Mouse (Mus musculus) left cerebral cortex, postnatal 25 days (tissue): ENCODE results near the gene Efemp2. TPM values are rescaled to one million over a fixed set of nuclear protein-coding genes. Genes with fewer than 3 reads are reported as not detected.
A peak's percentile ranks its signal among the peaks of the same experiment; 100 is the strongest.
"Not testable (repeated sequence)": the region's sequence is repeated elsewhere in the genome, so short reads cannot be mapped to it uniquely, and the experiment has no call there.

Experiments used
- DNase-seq, 2 experiments: peaks; one replicate each; pipeline ENCODE4 v3.0.0; 2022; ENCODE audit warnings: low spot score in 2 of 2, mixed read lengths in 1 of 2
- intact Hi-C: fragments of 180-260 bp; cut with DNase I; formaldehyde crosslinking; loops from one replicate; pipeline ENCODE4 v1.15.1; 2025
- total RNA-seq, 2 experiments: library from RNA; stranded (reverse); gene quantifications; 2 replicates each; pipeline ENCODE4 v1.2.3; 2021

Efemp2 gene
- total RNA-seq, 2 experiments from 2014 or later: 15.2 to 16.4 TPM

GRCm38 (mm10) chr19:5471846-5472245 is 1.9 kb upstream of the Efemp2 start:
- intact Hi-C loops: no loop called here
- no peak for DNase-seq

- DNase-seq: no peak
- intact Hi-C loops: no loop called here
These were observed 897 bp upstream of the Efemp2 start for GRCm38 (mm10) chr19:5472857-5473256.

DNA sequence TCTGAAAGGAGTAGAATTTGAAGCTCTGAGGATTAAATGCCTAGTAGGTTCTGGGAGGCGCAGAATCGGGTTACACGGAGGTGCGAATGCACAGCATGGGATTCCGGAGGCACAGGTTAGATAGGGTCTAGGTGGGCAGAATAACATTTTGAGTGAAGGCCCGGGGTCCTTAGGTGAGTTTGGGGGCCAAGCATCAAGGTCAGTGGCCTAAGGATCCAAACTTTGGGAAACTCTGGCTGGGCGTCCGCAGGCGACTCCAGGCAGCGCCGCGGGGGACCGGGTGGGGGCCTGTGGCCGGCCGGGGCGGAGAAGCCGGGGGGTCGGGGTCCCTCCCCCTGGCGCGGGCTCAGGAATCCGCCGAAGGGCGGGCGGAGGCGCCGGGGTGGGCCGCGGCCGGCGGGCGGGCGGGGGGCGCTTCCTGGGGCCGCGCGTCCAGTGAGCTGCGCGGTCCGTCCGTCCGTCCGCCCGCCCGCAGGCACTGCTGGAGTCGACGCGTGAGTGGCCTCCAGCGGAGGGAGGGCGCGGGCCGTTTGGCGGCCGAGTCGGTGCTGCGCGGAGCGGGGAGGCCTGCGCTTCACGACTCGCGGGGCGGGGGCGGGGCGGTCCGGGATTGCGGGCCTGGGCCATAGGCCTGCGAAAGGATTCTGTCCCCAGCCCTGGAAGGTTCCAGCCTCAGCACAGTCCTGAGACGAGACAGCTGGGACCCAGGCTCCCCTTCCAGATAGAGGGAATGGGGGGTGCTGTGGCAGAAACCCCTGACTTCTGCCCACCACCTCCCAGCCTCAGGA is 721 bp downstream of the Efemp2 start:
- intact Hi-C loops: loop anchor here (2.0 kb wide), 1 partner anchor 14 kb away; the partner anchor contains the start of gene Mus81
- DNase-seq: no peak

DNA sequence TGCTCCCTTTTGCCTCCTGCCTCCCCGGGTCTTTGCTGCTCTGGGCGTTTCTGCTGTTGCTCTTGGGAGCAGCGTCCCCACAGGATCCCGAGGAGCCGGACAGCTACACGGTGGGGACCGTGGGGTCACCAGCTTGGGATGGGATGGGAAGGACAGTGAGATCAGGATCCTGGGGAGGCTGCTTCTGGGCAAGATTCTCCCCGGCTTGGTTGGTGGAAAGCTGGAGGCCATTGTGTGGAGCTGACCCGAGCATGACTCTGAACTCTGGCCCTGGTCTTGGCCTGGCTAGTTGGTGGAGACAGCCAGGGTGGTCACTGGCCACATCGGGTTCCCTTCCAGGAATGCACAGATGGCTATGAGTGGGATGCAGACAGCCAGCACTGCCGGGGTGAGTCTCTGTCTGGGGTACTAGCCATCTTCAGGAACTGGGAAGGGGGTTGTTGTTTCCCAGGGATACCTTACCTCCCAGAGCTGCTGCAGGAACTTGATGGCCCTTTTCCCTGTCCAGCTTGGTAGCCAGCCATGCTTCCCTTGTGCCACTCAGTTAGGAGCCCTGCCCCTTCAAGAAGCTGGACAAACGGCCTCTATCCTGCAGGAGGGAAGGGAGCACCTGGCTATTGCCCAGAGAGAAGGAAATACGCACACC is 1.4 kb downstream of the Efemp2 start:
- intact Hi-C loops: loop anchor here (2.0 kb wide), 1 partner anchor 14 kb away; the partner anchor contains the start of gene Mus81
- no peak for DNase-seq

DNA sequence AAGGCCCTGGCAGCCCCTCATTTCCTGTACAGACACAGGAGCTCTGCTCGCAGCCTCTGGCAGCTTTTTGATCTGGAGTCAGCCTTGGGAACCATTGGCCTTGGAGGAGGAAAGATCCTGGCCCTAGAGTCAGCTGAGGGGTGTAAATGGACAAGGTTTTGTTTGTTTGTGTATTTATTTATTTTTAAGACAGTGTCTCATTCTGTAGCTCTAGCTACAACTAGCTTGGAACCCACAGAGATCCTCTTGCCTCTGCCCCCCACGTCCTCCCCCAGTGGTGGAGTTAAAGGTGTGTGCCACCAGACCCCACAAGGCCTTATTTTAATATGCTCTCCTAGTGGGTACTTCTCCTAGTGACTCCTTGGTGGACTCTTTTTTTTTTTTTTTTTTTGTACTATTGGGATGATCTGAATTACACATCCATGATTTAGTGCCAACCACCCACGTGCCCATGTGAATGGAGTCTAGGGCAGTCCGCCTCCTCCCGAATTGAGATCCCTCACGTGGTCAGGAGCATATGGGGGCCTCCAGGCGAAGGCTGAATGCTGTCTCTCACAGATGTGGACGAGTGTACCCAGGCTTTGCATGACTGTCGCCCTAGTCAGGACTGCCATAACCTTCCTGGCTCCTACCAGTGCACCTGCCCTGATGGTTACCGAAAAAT is 3.4 kb downstream of the Efemp2 start:
- intact Hi-C loops: no loop called here
- DNase-seq: peak in 1 of 2 experiments; percentile 81

DNA sequence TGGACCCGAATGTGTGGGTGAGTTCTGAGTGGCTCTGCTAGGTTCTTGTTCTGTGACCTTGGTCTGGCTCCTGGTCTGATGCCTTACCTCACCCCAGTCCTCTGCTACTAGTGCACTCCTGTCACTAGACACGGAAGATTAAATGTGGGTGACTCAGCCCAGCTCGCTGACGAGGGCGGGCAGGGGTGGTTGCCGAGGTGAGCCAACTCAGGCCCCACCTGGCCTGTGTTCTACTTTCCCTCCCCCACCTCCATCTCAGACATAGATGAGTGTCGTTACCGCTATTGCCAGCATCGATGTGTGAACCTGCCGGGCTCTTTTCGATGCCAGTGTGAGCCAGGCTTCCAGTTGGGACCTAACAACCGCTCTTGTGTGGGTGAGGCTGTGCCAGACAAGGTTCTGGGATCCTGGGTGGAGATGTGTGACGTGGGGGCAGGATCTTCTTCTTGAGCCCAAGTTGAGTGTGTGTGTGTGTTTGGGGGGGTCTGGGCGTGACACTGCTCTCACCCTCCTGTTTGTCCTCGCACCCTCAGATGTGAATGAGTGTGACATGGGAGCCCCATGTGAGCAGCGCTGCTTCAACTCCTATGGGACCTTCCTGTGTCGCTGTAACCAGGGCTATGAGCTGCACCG is 4.0 kb downstream of the Efemp2 start:
- intact Hi-C loops: no loop called here
- DNase-seq: no peak

- DNase-seq: no peak
- intact Hi-C loops: no loop called here
These were observed 6.3 kb downstream of the Efemp2 start for GRCm38 (mm10) chr19:5480016-5480415.

GRCm38 (mm10) chr19:5481398-5481797 is 7.6 kb downstream of the Efemp2 start:
- intact Hi-C loops: no loop called here
- DNase-seq: no peak

DNA sequence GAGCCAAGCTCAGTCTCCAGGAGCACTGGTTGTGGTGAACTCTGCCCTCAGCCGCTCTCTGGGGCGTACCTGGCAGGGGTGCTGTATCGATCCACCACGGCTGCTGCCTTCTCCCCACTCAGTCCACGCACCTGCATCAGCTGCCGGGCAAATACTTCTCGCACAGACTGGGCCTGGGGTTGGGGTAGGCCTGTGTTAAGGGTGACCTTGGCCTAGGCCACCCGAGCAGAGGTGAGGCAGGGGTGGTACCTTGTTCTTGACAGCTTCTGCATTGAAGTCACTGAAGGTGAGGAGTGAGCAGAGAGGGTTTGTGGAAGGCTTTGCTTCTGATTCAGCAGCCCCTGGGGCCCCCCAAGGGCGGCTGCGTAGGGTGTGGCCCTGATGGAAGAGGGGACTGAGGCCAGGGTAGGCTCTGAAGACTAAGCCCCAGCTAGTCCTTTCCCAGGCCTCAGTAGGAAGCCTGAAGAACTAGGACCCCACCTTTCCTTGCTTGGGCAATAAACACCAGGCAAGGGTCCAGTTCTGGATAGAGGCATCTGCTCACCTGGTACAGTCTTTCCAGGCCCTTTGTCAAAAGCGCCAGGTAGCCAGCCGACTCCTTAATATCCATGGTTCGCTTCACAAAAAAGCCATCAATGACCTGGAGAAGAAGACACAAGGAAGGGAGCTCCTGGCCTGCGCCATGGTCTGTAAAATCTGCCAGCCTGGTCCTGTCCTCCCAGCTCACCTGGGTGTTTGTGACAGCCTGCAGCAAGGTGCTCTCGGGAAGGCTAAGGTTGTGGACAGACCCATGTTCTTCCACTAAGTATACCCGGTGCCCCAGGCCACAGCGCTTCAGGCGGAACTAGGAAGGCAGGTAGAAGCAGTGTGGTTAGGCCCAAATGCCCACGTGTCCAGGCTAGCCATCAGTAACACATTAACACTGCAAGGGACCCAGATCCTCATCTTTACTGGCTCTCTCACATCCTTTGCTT is 9.9 kb downstream of the Efemp2 start:
- intact Hi-C loops: no loop called here
- DNase-seq: no peak

- intact Hi-C loops: no loop called here
These were observed 10.7 kb downstream of the Efemp2 start for GRCm38 (mm10) chr19:5484496-5484895.

DNA sequence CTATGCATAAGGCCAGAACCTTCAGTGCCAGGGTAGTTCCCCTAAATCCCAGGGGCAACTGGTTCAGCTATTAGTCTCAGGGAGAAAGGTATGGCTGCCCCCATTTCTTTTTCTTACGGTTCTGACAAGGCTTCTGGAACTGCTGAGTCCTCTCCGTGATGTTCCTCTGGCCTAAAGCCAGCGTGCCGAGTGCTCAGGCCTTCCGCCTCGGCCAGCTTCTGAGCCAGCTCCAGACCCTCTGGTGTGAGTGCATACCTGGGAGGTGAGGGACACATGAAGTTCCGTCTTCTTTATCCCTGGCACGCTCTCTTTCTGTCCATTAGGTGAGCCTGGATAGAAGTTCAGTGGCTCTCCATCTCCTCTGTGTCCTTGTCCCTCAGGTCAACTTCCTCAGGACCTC is 11.6 kb downstream of the Efemp2 start:
- DNase-seq: no peak
- intact Hi-C loops: no loop called here

More at GRCm38 (mm10) chr19:5484496-5484895, 10.7 kb downstream of the Efemp2 start:
- DNase-seq: no peak

- no peak for DNase-seq
- intact Hi-C loops: no loop called here
These were observed 12.1 kb downstream of the Efemp2 start for GRCm38 (mm10) chr19:5485821-5486220.

- no peak for DNase-seq
- intact Hi-C loops: no loop called here
These were observed 12.5 kb downstream of the Efemp2 start for GRCm38 (mm10) chr19:5486286-5486685.

DNA sequence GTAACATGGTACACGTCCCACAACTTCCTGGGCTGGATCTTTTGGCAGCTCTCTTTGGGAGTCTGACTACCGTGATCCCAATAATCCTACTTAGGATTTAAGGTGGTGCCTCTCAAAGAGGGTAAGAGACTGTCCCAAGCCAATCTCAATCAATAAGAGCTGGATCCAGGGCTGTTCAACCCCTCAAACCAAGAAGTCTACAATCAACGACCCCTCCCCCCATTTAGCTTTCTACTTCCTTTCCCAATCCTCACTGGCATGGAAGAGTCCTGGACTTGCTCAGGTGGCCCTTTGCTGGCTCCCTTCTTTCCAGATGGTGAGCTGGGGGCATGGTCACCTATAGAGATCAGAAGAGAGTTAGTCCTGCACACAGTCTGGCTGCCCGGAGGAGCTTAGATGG is 13.0 kb downstream of the Efemp2 start:
- intact Hi-C loops: no loop called here
- DNase-seq: no peak

GRCm38 (mm10) chr19:5487768-5488550 is 14.2 kb downstream of the Efemp2 start, which contains the start of gene Mus81:
Gene Mus81, minus strand, starts transcription at chr19:5488402.
- peak; percentile 90 to 98 for DNase-seq
- intact Hi-C loops: loop anchor here (2.0 kb wide), 2 partner anchors 13 to 63 kb away; partner anchors contain the start of genes AI837181 and Drap1

DNA sequence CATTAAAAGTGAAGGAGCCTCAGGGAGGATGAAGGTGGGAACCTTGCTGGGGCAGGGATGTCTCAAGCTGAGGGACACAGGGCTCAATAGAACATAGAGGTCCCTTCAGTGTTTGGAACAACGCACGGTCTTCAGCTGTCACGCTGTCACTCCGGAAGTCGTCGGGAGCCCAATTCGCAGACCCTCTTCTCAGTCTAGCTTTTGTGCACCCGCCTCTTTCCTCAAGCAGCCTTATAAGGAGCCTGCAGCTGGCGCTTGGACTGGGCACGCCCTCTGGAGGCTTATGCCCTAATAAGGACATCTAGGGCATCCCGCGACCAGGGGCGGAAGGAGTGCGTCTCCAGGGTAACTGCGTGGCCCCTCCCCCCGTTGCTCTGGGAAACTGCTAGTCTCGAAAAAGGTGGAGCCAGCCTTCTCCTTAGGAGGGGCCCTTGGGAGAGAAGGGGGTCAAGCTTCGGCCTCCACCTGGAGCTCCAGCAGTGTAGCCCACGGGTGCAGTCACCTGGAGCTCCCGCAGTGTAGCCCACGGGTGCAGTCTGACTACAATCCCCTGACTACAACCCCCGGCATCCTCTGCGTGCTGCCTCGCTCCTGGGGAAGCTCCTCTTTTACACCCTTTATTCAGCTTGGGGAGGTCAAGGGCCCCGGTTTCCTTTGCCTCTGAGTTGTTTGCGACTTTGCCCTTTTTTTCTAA is 15.3 kb downstream of the Efemp2 start:
- intact Hi-C loops: loop anchor here (2.0 kb wide), 2 partner anchors 14 to 64 kb away; partner anchors contain the start of genes AI837181 and Drap1
- DNase-seq: peak; percentile 97 to 99

DNA sequence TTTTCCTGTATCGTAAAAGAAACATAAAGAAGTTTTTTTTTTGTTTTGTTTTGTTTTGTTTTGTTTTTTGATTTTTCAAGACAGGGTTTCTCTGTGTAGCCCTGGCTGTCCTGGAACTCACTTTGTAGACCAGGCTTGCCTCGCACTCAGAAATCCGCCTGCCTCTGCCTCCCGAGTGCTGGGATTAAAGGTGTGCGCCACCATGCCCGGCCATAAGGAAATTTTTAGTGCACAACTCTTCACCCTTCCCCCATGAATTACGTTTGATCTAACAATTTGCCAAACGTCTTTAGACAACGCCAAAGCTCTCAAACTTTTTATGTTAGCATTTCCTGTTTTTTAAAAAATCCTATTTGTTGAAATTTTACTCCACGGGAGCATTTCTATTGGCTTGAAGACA is 16.0 kb downstream of the Efemp2 start:
- intact Hi-C loops: loop anchor here (1.0 to 2.0 kb wide), 6 partner anchors 15 to 193 kb away; partner anchors contain the start of genes AI837181, Drap1, Fibp and Sart1
- not testable (repeated sequence) for DNase-seq
